Mouse (Mus musculus) c-Kit-positive CD71-negative TER-119-negative erythroid progenitor cells, embryonic 14.5 days (primary cell): Measurements from ENCODE around the gene Tmem45b.

ENCODE experiments used
- DNase-seq: peaks from one replicate; pipeline ENCODE4 v3.0.0-alpha.2; 2013; ENCODE audit warnings: low read depth

The Tmem45b gene

DNA sequence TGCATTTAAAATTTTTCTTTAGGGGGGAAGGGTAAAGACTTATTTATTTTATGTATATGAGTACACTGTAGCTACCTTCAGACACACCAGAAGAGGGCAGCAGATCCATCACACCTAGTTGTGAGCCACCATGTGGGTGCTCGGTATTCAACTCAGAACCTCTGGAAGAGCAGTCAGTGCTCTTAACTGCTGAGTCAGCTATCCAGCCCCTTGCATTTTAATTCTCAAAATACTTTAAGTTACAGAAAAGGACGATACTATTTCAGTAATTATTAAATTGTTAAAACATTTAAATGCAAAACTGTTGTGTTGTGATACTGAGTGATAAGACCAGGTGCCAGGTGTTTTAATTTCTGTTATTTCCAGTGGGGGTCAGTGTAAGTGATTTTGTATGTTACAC lies 60.0 kb downstream of the Tmem45b start:
- no peak for DNase-seq

DNA sequence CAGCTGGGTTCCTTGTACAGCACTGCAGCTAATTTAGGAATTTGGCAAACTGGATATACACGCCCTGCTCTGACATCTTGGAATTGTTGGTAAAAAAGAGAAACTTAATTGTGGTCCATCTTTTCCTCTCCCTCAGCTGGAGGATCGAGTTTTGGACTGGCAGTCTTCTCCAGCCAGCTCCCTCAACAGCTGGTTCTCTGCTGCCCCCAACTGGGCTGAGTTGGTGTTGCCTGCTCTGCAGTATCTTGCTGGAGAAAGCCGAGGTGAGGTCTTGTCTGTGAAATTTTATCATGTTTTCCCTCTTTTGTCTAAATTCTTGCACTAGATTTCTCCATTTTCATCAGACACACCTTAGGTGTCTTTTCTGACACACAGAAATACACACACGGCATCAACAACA lies 63.8 kb downstream of the Tmem45b start:
- peak; percentile 51 for DNase-seq

DNA sequence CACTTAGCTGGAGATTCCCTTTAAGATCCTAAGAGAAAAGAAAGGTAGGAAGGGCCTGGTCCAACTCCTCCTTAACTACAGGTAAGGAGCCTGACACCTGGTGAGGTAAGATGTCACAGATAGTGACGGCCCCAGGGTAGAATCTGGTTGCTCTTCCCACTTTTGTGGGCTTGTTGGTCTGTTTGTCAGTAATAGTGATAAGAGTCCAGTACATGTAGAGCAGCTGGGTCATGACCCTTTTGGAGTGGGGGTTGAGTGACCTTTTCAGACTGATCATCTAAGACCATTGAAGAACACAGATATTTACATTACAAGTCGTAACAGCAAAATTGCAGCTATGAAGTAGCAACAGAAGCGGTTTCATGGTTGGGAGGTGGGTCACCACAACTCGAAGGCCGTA lies 77.1 kb downstream of the Tmem45b start:
- no peak for DNase-seq

DNA sequence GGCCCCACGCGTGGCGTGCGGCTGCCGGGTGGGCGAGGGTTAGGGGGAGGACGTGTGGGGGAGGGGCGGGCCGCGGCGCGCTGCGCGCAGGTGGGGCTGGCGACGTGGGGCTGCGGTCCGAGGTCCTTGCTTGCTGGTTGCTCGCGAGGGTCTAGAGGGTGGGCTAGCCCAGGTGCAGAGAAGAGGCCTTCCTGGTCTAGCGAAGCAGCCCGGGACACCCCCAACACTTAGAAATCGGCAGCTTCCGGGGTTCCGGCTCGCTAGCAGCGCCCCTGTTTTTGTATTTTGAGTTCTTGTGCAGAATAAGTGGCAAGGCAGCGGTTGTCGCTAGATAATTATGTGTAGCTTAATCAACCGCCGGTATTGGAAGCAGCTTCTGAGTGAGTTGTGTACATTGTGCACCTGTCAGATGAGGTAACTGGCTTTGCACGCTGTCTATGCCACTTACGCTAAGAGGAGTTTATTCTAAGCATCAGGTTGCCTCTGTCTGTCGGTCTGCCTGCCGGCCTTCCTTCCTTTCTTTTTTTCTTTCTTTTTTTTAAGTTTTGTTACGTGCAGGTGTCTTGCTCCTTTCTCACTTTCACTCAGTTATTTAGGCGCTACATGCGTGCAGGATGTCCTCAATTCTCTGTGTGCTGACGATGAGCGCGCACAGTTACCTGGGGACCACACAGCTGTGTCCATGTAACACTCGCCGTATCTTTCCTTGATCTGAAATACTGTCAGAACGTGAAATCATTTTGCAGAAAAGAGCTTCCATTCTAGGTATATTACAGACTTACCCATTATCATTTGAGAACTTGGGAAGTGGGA lies 77.7 kb downstream of the Tmem45b start:
- DNase-seq, result no peak

DNA sequence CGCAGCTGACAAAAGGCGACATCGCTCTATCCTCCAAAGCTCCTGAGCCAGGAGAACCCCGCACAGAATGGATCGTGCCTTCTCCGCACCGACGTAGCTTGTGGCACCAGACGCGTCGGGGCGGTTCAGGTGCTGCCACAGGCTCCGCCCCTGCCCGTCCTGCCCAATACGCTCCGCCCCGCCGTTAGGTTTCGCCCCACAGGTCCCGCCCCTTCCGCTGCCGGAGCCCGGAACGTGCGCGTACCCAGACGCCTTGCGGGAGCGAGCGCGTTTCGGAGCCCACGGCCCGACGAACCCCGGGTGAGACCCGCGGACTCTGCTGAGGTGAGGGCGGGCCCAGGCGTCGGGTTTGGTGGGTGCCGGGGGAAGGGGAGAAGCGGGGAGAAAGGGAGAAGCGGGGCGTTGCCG lies 78.3 kb downstream of the Tmem45b start, which contains the start of gene Nfrkb:
Gene Nfrkb, plus strand, starts transcription at position 246 of the 408 bp plus-strand sequence.
- peak; percentile 85 for DNase-seq

DNA sequence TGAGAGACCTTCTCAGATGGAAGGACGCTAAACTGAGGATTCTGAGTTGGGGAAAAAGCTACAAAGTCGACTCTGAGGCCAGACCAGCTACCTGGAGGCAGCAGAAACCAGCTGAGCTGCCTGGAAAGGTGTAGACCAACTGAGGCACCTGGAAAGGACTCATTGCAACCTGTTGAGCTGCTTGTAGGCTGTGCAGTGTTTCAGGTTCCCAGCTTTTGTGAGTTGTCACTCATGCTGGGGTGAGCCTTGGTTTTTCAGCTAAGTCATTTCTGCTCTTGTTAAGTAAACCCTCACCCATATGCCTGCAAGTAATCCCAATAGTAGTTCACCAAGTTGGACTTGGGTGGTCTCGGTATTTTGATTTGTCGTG lies 78.8 kb downstream of the Tmem45b start:
- no peak for DNase-seq

DNA sequence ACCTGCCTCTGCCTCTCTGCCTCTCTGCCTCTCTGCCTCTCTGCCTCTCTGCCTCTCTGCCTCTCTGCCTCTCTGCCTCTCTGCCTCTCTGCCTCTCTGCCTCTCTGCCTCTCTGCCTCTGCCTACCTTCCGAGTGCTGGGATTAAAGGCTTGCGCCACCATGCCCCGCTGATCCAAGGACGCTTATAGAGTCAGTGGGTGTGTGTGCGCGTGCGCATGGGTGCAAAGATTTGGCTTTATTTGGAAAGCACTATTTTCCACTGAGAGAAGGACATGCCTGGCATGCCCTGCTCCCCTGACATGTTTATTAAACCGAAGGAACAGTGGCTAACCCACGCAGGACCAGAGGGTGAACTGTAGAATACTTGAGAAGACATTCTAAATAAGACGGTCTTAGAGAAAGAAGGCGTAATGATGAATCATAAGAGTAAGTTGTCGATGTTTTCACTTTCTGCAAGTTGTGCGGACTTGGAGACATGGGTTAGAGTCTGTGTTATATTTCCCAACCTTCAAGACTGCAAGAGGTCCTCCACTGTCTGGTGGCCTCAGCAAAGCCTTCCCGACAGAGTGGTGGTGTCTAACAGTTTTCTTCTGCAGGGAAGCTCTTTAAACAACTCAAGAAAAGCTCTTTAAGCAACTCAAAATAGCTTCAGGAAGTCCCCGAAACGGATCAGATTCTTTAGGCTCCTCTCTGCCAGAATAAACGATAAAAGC lies 79.3 kb downstream of the Tmem45b start:
- no peak for DNase-seq

DNA sequence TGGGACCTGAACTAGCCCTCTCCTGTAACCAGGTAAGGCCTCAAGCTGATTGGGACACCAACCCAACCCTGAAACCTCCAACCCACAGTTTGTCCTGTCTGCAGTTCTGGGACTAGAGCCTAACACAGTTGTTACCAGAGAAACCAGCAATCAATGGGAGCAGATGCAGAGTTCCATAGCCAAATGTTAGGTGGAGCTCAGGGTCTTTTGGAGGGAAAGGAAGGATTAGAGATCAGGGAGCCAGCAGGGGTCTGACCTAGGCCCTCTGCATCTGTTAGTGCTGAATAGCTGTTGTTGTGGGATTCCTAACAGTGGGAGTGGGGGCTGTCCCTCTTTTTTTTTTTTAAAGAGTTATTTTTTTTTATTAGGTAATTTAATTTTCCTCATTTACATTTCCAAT lies 87.6 kb downstream of the Tmem45b start:
- DNase-seq, result no peak
